Mouse (Mus musculus) midbrain, embryonic 13.5 days (tissue): ENCODE data around the gene Hs6st1. TPM values are rescaled to one million over a fixed set of nuclear protein-coding genes. Genes with fewer than 3 reads are reported as not detected.

Experiments used
- ATAC-seq: fragments of 200-750 bp; cut with Nextera tagmentation; 2 replicates; pipeline ENCODE4 v1.8.0; 2017; ENCODE audit warnings: mild to moderate bottlenecking, moderate TSS enrichment, moderate library complexity
- H3K27ac ChIP-seq: fragments of 300-500 bp; sonication (generic); 2 replicates; pipeline ENCODE4 v1.5.1; 2015; ENCODE audit warnings: inconsistent platforms, mild to moderate bottlenecking, moderate library complexity
- H3K27me3 ChIP-seq: fragments of 300-500 bp; sonication (generic); 2 replicates; pipeline ENCODE4 v1.6.1; 2015; ENCODE audit warnings: mild to moderate bottlenecking, inconsistent platforms
- H3K36me3 ChIP-seq: fragments of 300-500 bp; sonication (generic); 2 replicates; pipeline ENCODE4 v1.6.1; 2015; ENCODE audit warnings: mild to moderate bottlenecking, inconsistent platforms
- H3K4me1 ChIP-seq: fragments of 300-500 bp; sonication (generic); replicated peaks from 2 replicates; pipeline ENCODE4 v1.6.1; 2015; ENCODE audit warnings: inconsistent platforms
- H3K4me2 ChIP-seq: fragments of 300-500 bp; sonication (generic); replicated peaks from 2 replicates; pipeline ENCODE4 v1.6.1; 2015; ENCODE audit warnings: moderate library complexity, mild to moderate bottlenecking, inconsistent platforms
- H3K4me3 ChIP-seq: fragments of 300-500 bp; sonication (generic); replicated peaks from 2 replicates; pipeline ENCODE4 v1.5.1; 2015; ENCODE audit warnings: mild to moderate bottlenecking, inconsistent platforms
- H3K9ac ChIP-seq: fragments of 300-500 bp; sonication (generic); replicated peaks from 2 replicates; pipeline ENCODE4 v1.6.1; 2015; ENCODE audit warnings: mild to moderate bottlenecking, inconsistent platforms
- H3K9me3 ChIP-seq: fragments of 300-500 bp; sonication (generic); 2 replicates; pipeline ENCODE4 v1.6.1; 2016; ENCODE audit warnings: mild to moderate bottlenecking, inconsistent platforms
- WGBS: fragments of 180-500 bp; shearing (Covaris S2); methylation state at CpG from one replicate; pipeline ENCODE4 v1.1.7; 2015; 5-methylcytosine and 5-hydroxymethylcytosine counted together
- polyA plus RNA-seq: library from polyadenylated mRNA; unstranded; fragments of >200 nt; fragmentation: Nextera tagmentation; extraction: Ambion mirVana; gene quantifications from 2 replicates; pipeline ENCODE4 v1.2.1, GENCODE M21; 2015

Hs6st1 gene
- polyA plus RNA-seq, 1 experiment from 2014 or later: 10.4 TPM

DNA sequence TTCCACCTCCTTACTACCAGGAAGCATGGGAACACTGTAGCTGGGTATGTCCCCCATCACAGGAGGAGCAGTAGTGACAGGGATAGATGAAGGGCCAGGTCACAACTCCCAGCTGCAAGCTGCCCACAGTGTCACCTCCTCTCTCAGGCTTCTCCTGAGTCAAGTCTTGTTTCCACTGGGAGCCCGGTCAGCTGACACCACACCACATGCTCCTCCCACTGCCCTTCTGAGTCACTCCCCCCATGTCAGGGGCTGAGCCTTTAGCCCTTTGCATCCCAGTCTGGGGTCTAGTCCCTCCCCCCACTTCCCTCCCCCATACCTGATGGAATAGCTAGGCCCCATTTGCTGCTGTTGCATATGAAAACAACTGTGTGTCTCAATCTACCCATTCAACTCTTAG is 21.3 kb downstream of the Hs6st1 start:
- Histone ChIP-seq H3K9ac (no peak overlapping the region; the same call in 1 of the 2 replicates), H3K4me3 (no peak overlapping the region), H3K9me3 (0 out of 2 replicates have a peak, but pooled peaks cover 4% of the 10 kb centered on the region), H3K27me3 (no peaks in the 10 kb centered on the region), H3K4me1 (peaks cover 46% of the 10 kb centered on the region), H3K27ac (peak overlapping the region; percentile 53; the same call in 1 of the 2 replicates), H3K4me2 (no peak overlapping the region), H3K36me3 (peaks cover 32% of the 10 kb centered on the region)
- WGBS: 33% methylated on average over 1 of the region's 1 CpGs
- peak; percentile 26 for ATAC-seq

DNA sequence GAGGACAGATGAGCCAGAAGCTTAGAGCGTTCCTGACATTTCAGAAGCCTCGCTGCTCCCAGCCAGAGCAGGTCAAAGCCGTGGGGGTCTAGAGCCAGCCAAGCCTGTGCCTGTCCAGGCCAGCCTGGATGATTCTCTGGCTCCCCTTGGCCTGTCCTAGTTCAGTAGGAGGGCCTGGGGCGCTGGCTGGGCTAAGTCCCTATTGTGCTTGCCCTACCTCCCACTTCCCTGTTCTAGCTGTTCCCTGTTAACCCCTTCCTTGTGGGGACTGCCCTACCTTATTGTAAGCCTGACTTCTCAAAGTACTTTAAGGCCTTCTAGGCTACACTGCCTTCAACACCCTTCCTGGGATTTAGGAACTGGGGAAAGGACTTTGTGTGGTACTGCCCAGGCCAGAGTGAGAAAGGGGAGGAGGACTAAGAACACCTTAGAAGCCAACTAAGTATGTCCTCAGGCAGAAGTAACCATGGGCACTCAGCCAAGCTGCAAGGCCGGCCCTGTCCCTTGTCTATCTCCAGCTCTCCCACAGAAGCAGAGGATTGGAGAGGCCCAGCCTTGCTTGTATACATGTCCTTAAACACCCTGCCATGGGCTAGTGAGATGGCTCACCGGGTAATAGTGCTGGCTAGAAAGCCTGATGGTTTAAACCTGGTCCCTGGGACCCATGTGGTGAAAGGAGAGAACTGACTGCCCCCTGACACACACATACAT is 22.0 kb downstream of the Hs6st1 start:
- no peak overlapping the region; the same call in 1 of the 2 replicates for H3K27ac ChIP-seq
- 66% methylated on average over 6 of the region's 6 CpGs for WGBS

DNA sequence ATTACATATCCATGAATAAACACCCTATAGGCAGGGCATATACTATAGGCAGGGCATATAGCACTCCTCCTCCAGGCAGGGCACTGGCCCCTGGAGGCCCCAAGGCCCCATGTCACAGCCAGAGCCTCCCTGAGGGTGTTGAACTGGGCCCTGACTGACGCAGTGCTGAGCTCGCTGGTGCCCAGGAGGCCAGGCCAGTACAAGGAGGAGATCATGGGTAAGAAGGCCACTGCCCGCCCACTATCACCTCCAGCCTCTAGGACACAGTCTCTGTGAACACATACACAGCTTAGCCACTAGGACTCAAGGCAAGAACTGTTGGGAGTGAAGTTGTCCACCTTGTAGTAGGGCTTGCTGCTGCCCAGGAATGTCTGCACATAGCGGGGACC is 22.5 kb downstream of the Hs6st1 start:
- Histone ChIP-seq H3K36me3 (peaks cover 32% of the 10 kb centered on the region), H3K9me3 (0 out of 2 replicates have a peak, but pooled peaks cover 4% of the 10 kb centered on the region), H3K9ac (no peak overlapping the region), H3K4me1 (peaks cover 48% of the 10 kb centered on the region), H3K27me3 (no peaks in the 10 kb centered on the region), H3K27ac (no peak overlapping the region), H3K4me2 (no peak overlapping the region), H3K4me3 (no peak overlapping the region)
- 85% methylated on average over 4 of the region's 4 CpGs for WGBS
- ATAC-seq: peak; percentile 7; the same call in 1 of the 2 replicates

More for the DNA sequence above, 22.0 kb downstream of the Hs6st1 start:
- peaks cover 46% of the 10 kb centered on the region for H3K4me1 ChIP-seq
- 0 out of 2 replicates have a peak, but pooled peaks cover 4% of the 10 kb centered on the region for H3K9me3 ChIP-seq
- ATAC-seq: no peak
- H3K4me3 ChIP-seq: no peak overlapping the region
- no peaks in the 10 kb centered on the region for H3K27me3 ChIP-seq
- H3K4me2 ChIP-seq: no peak overlapping the region
- peaks cover 32% of the 10 kb centered on the region for H3K36me3 ChIP-seq
- H3K9ac ChIP-seq: no peak overlapping the region

DNA sequence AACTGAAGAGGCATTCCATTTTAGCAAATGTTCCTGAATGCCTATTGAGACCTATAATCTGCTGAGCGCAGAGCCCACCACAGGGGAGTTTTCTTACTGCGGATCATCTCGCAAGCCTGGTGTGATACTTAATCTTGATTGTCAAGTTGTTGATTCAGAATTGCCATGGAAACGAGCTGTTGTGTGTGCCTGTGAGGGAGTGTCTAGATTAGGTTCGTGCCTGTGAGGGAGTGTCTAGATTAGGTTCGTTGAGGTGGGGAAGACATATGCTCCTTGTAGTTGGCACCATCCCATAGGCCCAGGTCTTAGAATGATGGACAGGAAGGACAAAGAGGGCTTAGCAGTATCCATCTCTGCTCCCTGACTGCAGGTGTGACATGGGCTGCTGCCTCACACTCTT is 23.0 kb downstream of the Hs6st1 start:
- Histone ChIP-seq H3K4me1 (peaks cover 48% of the 10 kb centered on the region), H3K27me3 (no peaks in the 10 kb centered on the region), H3K4me2 (no peak overlapping the region), H3K36me3 (peaks cover 31% of the 10 kb centered on the region), H3K9ac (no peak overlapping the region), H3K4me3 (no peak overlapping the region), H3K9me3 (0 out of 2 replicates have a peak, but pooled peaks cover 4% of the 10 kb centered on the region), H3K27ac (no peak overlapping the region)
- no peak for ATAC-seq
- 60% methylated on average over 6 of the region's 6 CpGs for WGBS

DNA sequence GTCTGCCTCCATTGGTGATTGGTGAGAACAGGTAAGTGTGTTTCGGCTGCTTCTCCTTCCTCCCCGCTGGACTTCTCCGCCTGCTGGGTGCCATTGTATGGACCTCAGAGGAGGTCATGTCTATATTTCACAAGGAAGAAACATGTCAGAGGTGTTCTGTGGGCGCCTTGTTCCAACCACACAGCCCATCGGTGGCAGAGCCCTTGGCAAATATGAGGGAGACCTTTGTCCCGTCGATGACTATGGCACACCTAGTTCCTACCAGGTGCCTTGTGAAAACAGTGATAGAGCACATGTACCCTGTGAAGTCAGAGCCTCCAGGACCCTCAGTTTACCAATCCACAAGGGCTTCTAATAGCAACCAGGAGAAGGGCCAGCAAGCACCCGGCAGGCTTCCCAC is 25.5 kb downstream of the Hs6st1 start:
- Histone ChIP-seq H3K9ac (no peak overlapping the region), H3K9me3 (no peaks in the 10 kb centered on the region), H3K4me1 (peaks cover 27% of the 10 kb centered on the region), H3K27me3 (no peaks in the 10 kb centered on the region), H3K4me2 (no peak overlapping the region), H3K4me3 (no peak overlapping the region), H3K27ac (no peak overlapping the region), H3K36me3 (peaks cover 28% of the 10 kb centered on the region)
- no peak for ATAC-seq
- WGBS: 95% methylated on average over 8 of the region's 8 CpGs

DNA sequence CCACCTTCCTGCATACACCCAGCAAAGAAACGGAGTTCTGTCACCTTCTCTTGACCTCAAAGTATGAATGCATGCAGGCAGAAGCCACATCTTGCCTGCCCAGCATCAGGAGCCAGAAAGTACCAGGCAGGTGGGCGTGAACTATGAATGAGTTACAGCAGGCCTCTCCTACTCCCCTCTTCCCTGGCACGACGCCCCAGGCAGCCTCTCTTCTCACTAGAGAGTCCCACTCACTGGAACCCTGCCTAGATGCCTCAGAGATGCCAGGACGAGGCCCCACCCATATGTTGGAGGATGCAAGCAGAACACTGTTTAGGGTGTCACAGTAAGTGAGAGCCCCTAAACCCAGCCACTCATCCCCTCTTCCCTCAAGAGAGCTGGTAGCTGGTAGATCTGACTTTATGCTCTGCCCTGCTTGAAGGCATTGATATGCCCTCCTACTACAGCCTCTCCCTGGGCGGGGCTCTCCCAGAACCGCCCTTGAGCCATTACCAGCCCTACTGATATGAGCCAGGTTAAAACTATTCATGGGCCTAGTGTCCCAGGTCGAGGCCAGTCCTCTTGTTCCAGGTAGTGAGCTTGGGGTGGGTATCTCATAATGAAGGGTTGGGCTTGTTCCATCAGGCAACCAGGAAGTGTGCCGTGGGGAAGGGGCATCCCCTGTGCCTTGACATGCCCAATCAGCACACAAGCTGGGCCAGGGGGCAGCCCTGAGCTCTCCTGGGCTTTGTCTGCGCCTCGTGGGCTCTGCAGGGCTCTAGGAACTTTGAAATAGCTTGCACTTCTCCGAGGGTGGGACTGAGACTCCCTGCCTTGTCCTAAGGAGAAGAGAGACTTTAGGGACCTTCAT is 27.4 kb downstream of the Hs6st1 start:
- peaks cover 9% of the 10 kb centered on the region for H3K4me1 ChIP-seq
- peaks cover 41% of the 10 kb centered on the region for H3K36me3 ChIP-seq
- H3K4me2 ChIP-seq: no peak overlapping the region
- H3K27me3 ChIP-seq: no peaks in the 10 kb centered on the region
- no peak for ATAC-seq
- H3K9me3 ChIP-seq: no peaks in the 10 kb centered on the region
- H3K27ac ChIP-seq: no peak overlapping the region
- WGBS: 86% methylated on average over 12 of the region's 12 CpGs
- no peak overlapping the region for H3K4me3 ChIP-seq
- no peak overlapping the region for H3K9ac ChIP-seq

DNA sequence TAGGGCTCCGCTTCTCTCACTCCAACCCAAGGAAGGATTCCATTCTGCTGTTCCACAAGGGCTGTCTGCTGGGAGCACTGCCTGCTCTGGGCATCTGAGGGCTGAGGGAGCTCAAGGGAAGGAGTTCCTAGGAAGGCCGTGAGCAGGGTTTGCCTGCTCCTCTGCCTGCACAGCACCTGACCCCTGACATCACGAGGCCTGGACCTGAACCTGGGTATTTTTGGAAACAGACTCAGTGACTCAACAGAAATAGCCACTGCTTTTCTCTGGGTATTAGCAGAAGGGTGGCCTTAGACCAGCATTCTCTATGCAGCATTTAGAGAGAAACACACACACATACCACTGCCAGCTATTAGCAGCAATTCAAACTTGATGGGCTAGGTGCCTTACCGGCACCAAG is 30.2 kb downstream of the Hs6st1 start:
- no peak overlapping the region for H3K27ac ChIP-seq
- H3K36me3 ChIP-seq: peaks cover 65% of the 10 kb centered on the region
- 92% methylated on average over 4 of the region's 4 CpGs for WGBS
- H3K4me3 ChIP-seq: no peak overlapping the region
- no peaks in the 10 kb centered on the region for H3K9me3 ChIP-seq
- no peak overlapping the region for H3K9ac ChIP-seq
- H3K4me1 ChIP-seq: peaks cover 3% of the 10 kb centered on the region; the same call in 1 of the 2 replicates
- H3K4me2 ChIP-seq: no peak overlapping the region
- ATAC-seq: no peak
- H3K27me3 ChIP-seq: no peaks in the 10 kb centered on the region

DNA sequence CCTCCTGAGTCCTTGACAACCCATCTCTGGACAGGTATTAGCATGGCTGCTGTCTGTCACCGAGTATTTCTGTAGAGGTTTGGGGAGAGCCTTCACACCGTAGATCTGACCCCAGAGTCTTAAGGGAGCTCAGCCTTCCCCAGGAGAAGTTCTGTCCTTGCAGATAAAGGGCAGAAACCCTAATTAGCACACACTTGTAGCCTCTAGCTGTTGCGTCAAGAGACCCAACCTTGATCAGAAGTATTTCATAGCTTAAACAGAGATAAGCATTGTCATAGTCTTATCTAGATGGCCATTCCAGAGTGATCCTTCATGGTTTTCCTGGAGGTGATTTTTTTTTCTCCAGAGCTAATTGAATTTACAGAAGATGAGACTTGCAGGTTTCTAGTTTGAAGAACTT is 32.2 kb downstream of the Hs6st1 start:
- Histone ChIP-seq H3K27me3 (no peaks in the 10 kb centered on the region), H3K4me1 (peaks cover 3% of the 10 kb centered on the region; the same call in 1 of the 2 replicates), H3K9me3 (no peaks in the 10 kb centered on the region), H3K4me3 (no peak overlapping the region), H3K4me2 (no peak overlapping the region), H3K36me3 (peaks cover 66% of the 10 kb centered on the region), H3K27ac (no peak overlapping the region), H3K9ac (no peak overlapping the region)
- no peak for ATAC-seq
- 91% methylated on average over 3 of the region's 3 CpGs for WGBS

DNA sequence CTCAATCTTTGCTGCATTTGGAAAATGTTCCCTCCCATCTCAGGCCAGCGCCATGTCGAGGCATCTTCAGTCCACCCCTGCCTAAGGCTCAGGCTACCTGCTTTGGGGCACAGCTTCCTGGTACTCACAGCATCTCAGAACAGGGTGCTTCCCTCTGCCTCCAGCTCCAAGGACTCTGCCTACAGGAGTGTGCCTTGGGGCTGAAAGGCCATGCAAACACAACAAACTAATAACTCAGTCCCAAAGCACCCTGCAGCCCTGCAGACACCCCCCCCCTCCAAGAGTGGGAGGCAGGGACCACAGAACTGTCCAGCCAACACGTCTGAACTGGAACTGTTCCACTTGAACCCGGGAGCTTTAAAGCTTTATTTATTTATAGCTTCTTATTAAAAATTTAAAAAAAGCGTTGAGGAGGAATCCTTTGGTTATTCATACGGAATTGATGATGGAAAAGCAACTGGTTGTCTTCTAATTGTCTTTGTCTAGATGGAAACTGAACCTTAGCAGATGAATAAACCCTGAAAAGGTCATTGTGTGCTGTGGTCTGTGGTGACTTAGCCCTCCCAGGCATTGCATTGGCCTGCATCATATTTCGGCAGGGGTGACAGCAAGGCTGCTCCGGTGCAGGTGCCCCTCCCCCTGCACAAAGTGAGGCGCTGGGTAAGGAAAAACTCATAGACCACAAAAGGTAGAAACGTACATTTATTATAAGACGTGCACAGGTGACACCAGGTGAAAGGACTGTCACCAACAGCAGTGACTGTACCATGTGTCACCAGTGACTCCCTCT is 37.9 kb downstream of the Hs6st1 start:
- Histone ChIP-seq H3K36me3 (peaks cover 54% of the 10 kb centered on the region), H3K4me1 (no peaks in the 10 kb centered on the region), H3K4me2 (no peak overlapping the region), H3K27ac (no peak overlapping the region), H3K9ac (no peak overlapping the region), H3K9me3 (no peaks in the 10 kb centered on the region), H3K4me3 (no peak overlapping the region), H3K27me3 (no peaks in the 10 kb centered on the region)
- no peak for ATAC-seq
- 91% methylated on average over 11 of the region's 11 CpGs for WGBS

DNA sequence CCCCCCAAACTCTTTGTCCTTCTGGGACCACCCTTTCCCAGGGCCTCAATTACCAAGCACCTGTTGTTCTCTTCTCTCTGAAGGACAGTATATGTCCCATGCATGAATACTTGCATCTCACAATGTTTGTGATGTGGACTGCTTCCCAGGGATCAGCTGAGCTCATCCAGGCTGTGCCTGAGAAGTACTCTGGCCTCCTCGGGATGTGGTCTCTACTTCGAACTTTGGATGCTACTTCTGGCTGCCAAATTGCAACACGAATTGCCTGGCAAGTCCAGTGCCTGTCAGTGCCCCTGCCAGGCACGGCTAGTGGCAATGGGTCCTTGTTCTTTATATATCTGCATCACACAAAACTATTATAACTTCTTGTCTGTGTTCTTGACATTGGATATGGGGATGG is 41.8 kb downstream of the Hs6st1 start:
- no peaks in the 10 kb centered on the region for H3K4me1 ChIP-seq
- no peaks in the 10 kb centered on the region for H3K27me3 ChIP-seq
- 86% methylated on average over 4 of the region's 4 CpGs for WGBS
- H3K36me3 ChIP-seq: peaks cover 19% of the 10 kb centered on the region
- H3K4me2 ChIP-seq: no peak overlapping the region
- H3K9ac ChIP-seq: no peak overlapping the region
- no peak for ATAC-seq
- H3K27ac ChIP-seq: no peak overlapping the region
- no peak overlapping the region for H3K4me3 ChIP-seq
- no peaks in the 10 kb centered on the region for H3K9me3 ChIP-seq

DNA sequence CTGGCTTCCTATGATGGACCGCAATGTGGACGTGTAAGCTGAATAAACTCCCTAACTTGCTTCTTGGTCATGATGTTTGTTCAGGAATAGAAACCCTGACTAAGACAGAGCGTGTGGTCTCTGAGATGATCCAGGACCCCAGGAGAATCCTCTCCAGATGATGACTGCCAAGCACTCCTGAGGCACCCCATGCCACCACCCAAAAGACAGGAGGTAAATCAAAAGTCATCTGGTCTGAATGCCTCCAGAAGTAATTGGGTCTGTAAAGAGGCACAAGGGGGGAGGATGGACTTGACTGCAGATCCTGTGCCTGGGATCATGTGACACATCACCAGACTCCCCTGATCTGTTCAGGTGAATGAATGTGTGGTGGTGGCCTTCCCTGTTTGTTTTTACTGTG is 44.5 kb downstream of the Hs6st1 start:
- no peaks in the 10 kb centered on the region for H3K4me1 ChIP-seq
- no peaks in the 10 kb centered on the region for H3K36me3 ChIP-seq
- H3K27ac ChIP-seq: no peak overlapping the region
- H3K9ac ChIP-seq: no peak overlapping the region
- no peak for ATAC-seq
- H3K4me2 ChIP-seq: no peak overlapping the region
- no peak overlapping the region for H3K4me3 ChIP-seq
- 84% methylated on average over 3 of the region's 3 CpGs for WGBS
- no peaks in the 10 kb centered on the region for H3K27me3 ChIP-seq
- no peaks in the 10 kb centered on the region for H3K9me3 ChIP-seq

DNA sequence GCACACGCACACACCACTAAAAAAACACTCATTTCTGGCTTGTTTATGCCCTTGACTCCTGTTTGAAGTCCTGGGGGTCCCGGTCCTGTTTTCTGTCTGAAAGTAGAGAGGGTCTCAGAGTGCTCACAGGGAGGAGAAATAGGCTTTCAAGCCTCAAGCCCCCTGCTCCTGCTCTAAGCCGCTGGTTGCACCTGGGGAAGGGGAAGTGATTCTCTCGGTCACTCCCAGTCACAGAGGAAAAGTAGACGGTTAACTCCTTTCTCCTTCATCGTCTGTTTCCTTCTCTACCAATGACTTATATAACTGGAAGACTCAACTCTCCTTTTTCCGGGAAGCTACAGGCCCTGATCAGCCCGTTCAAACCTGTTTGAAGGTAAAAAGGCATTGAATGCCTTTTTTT is 45.5 kb downstream of the Hs6st1 start:
- Histone ChIP-seq H3K36me3 (no peaks in the 10 kb centered on the region), H3K27me3 (no peaks in the 10 kb centered on the region), H3K4me3 (no peak overlapping the region), H3K9me3 (no peaks in the 10 kb centered on the region), H3K4me2 (no peak overlapping the region), H3K4me1 (no peaks in the 10 kb centered on the region), H3K9ac (no peak overlapping the region), H3K27ac (no peak overlapping the region)
- no peak for ATAC-seq
- 84% methylated on average over 8 of the region's 8 CpGs for WGBS
